Mouse (Mus musculus) mouse trophoblast stem cell (cell line): ENCODE measurements around the gene Gabpb1.
"Not testable (repeated sequence)": the region's sequence is repeated elsewhere in the genome, so short reads cannot be mapped to it uniquely, and the experiment has no call there.

Experiments
- in situ Hi-C, 2 experiments: fragments of 300-500 bp; cut with MseI, MboI; formaldehyde crosslinking; loops; 2 replicates in 1 of 2; 3 replicates in 1 of 2; pipeline ENCODE4 v1.15.1; 2025

Gene Gabpb1

GRCm38 (mm10) chr2:126644768-126645167 is 31.4 kb downstream of the Gabpb1 start:
- in situ Hi-C loops = no loop called here

GRCm38 (mm10) chr2:126640298-126640697 is 35.8 kb downstream of the Gabpb1 start:
- in situ Hi-C loops = no loop called here

- in situ Hi-C loops = no loop called here
Observed at GRCm38 (mm10) chr2:126635939-126636823, 40.0 kb downstream of the Gabpb1 start.

- in situ Hi-C loops = no loop called here
Observed at GRCm38 (mm10) chr2:126633165-126633564, 43.0 kb downstream of the Gabpb1 start.

GRCm38 (mm10) chr2:126628455-126628995 is 47.6 kb downstream of the Gabpb1 start:
- in situ Hi-C loops = no loop called here

GRCm38 (mm10) chr2:126623138-126623537 is 53.0 kb downstream of the Gabpb1 start:
- in situ Hi-C loops = no loop called here

GRCm38 (mm10) chr2:126622455-126622854 is 53.7 kb downstream of the Gabpb1 start:
- in situ Hi-C loops = no loop called here

- in situ Hi-C loops = no loop called here
Observed at GRCm38 (mm10) chr2:126619249-126619704, 56.9 kb downstream of the Gabpb1 start, which contains the start of gene Hdc. Hdc (minus strand) TSS chr2:126619299.

GRCm38 (mm10) chr2:126618470-126619179 is 57.5 kb downstream of the Gabpb1 start:
- in situ Hi-C loops = no loop called here

GRCm38 (mm10) chr2:126615355-126615754 is 60.8 kb downstream of the Gabpb1 start:
- in situ Hi-C loops = no loop called here

GRCm38 (mm10) chr2:126609600-126609999 is 66.5 kb downstream of the Gabpb1 start:
- in situ Hi-C loops = not testable (repeated sequence)

GRCm38 (mm10) chr2:126607553-126608203 is 68.5 kb downstream of the Gabpb1 start:
- in situ Hi-C loops = no loop called here

GRCm38 (mm10) chr2:126606688-126607062 is 69.5 kb downstream of the Gabpb1 start:
- in situ Hi-C loops = no loop called here

- in situ Hi-C loops = no loop called here
Observed at GRCm38 (mm10) chr2:126606061-126606687, 70.0 kb downstream of the Gabpb1 start.

GRCm38 (mm10) chr2:126601918-126602600 is 74.1 kb downstream of the Gabpb1 start:
- in situ Hi-C loops = no loop called here

- in situ Hi-C loops = no loop called here
Observed at GRCm38 (mm10) chr2:126600533-126600932, 75.6 kb downstream of the Gabpb1 start.

- in situ Hi-C loops = loop anchor here in 1 of 2 experiments (10.0 kb wide), 1 partner anchor 66 kb away; no protein-coding TSS in a partner anchor
Observed at GRCm38 (mm10) chr2:126599005-126599404, 77.1 kb downstream of the Gabpb1 start.

GRCm38 (mm10) chr2:126598359-126598758 is 77.8 kb downstream of the Gabpb1 start:
- in situ Hi-C loops = loop anchor here in 1 of 2 experiments (10.0 kb wide), 1 partner anchor 66 kb away; no protein-coding TSS in a partner anchor

- in situ Hi-C loops = loop anchor here in 1 of 2 experiments (10.0 kb wide), 1 partner anchor 67 kb away; no protein-coding TSS in a partner anchor
Observed at GRCm38 (mm10) chr2:126597279-126598241, 78.6 kb downstream of the Gabpb1 start.
